Mouse (Mus musculus) midbrain, embryonic 14.5 days (tissue): ENCODE data around the gene Supt20. TPM values are rescaled to one million over a fixed set of nuclear protein-coding genes. Genes with fewer than 3 reads are reported as not detected.
"Not testable (repeated sequence)": the region's sequence is repeated elsewhere in the genome, so short reads cannot be mapped to it uniquely, and the experiment has no call there.

Source experiments
- ATAC-seq: fragments of 200-750 bp; cut with Nextera tagmentation; 2 replicates; pipeline ENCODE4 v1.8.0; 2017; ENCODE audit warnings: moderate number of reproducible peaks, moderate library complexity; ENCODE audit not compliant: low FRiP score, low TSS enrichment
- DNase-seq: peaks from one replicate; pipeline ENCODE4 v3.0.0-alpha.2; 2015
- H3K27ac ChIP-seq: fragments of 300-500 bp; sonication (generic); replicated peaks from 2 replicates; pipeline ENCODE4 v1.5.1; 2014; ENCODE audit warnings: mild to moderate bottlenecking, low read depth, low read length, moderate library complexity
- H3K27me3 ChIP-seq: fragments of 300-500 bp; sonication (generic); 2 replicates; pipeline ENCODE4 v1.6.1; 2014; ENCODE audit warnings: low read length, control low read depth, mixed read lengths; ENCODE audit not compliant: control insufficient read depth, insufficient read depth
- H3K36me3 ChIP-seq: fragments of 300-500 bp; sonication (generic); 2 replicates; pipeline ENCODE4 v1.6.1; 2014; ENCODE audit warnings: low read length, control low read depth; ENCODE audit not compliant: control insufficient read depth, insufficient read depth
- H3K4me1 ChIP-seq: fragments of 300-500 bp; sonication (generic); 2 replicates; pipeline ENCODE4 v1.6.1; 2014; ENCODE audit warnings: mild to moderate bottlenecking, antibody characterized with exemption, low read length, control low read depth; ENCODE audit not compliant: control insufficient read depth, insufficient read depth
- H3K4me2 ChIP-seq: fragments of 300-500 bp; sonication (generic); 2 replicates; pipeline ENCODE4 v1.6.1; 2014; ENCODE audit warnings: mild to moderate bottlenecking, low read length, moderate library complexity
- H3K4me3 ChIP-seq: fragments of 300-500 bp; sonication (generic); replicated peaks from 2 replicates; pipeline ENCODE4 v1.5.1; 2014; ENCODE audit warnings: low read depth, low read length
- H3K9ac ChIP-seq: fragments of 300-500 bp; sonication (generic); replicated peaks from 2 replicates; pipeline ENCODE4 v1.6.1; 2014; ENCODE audit warnings: mild to moderate bottlenecking, low read length, moderate library complexity
- H3K9me3 ChIP-seq: fragments of 300-500 bp; sonication (generic); 2 replicates; pipeline ENCODE4 v1.6.1; 2016; ENCODE audit warnings: low read length, control low read depth, mixed read lengths; ENCODE audit not compliant: control insufficient read depth
- WGBS: fragments of 180-500 bp; shearing (Covaris S2); extraction: QIAGEN DNeasy Blood & Tissue Kit; methylation state at CpG from one replicate; pipeline ENCODE4 v1.1.7; 2014; 5-methylcytosine and 5-hydroxymethylcytosine counted together
- polyA plus RNA-seq: library from polyadenylated mRNA; unstranded; fragments of >200 nt; fragmentation: Nextera tagmentation; extraction: Ambion mirVana; gene quantifications from 2 replicates; pipeline ENCODE4 v1.2.1, GENCODE M21; 2014

The Supt20 gene
- polyA plus RNA-seq, 1 experiment from 2014 or later: 98.8 TPM

GRCm38 (mm10) chr3:54685202-54685601 lies 7.4 kb upstream of the Supt20 start:
- 94% methylated on average over 3 of the region's 3 CpGs for WGBS
- H3K4me1 ChIP-seq: no peaks in the 10 kb centered on the region
- no peak overlapping the region for H3K4me3 ChIP-seq
- no peaks in the 10 kb centered on the region for H3K9me3 ChIP-seq
- no peaks in the 10 kb centered on the region for H3K27me3 ChIP-seq
- H3K4me2 ChIP-seq: no peak overlapping the region
- DNase-seq: no peak
- no peak overlapping the region for H3K9ac ChIP-seq
- H3K36me3 ChIP-seq: no peaks in the 10 kb centered on the region
- no peak for ATAC-seq
- no peak overlapping the region for H3K27ac ChIP-seq

GRCm38 (mm10) chr3:54687245-54687644 lies 5.4 kb upstream of the Supt20 start:
- H3K27me3 ChIP-seq: no peaks in the 10 kb centered on the region
- H3K4me1 ChIP-seq: 0 out of 2 replicates have a peak, but pooled peaks cover 2% of the 10 kb centered on the region

DNA sequence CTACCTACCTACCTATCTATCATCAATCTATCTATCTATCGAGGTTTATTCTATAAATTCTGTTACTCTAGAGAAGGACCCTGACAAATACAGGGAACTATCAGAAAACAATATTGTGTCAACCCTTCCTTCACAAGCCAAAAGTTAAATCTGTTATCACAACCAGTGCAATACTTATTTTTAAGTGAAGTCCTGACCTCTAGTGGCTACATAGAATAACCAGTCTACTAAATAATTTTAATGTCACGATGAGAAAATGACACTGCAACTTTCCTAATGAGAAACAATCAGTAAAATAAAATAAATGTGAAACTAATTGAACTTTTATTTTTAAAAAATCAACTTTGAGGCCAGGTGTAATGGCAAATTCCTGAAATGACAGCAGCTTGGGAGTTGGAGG lies 3.5 kb upstream of the Supt20 start:
- WGBS: 53% methylated on average over 2 of the region's 2 CpGs

More at GRCm38 (mm10) chr3:54687245-54687644, 5.4 kb upstream of the Supt20 start:
- H3K9ac ChIP-seq: no peak overlapping the region
- no peak overlapping the region for H3K27ac ChIP-seq
- H3K4me3 ChIP-seq: no peak overlapping the region
- H3K4me2 ChIP-seq: no peak overlapping the region
- H3K9me3 ChIP-seq: no peaks in the 10 kb centered on the region
- WGBS: 77% methylated on average over 2 of the region's 2 CpGs
- ATAC-seq (no peak), DNase-seq (no peak)
- no peaks in the 10 kb centered on the region for H3K36me3 ChIP-seq

DNA sequence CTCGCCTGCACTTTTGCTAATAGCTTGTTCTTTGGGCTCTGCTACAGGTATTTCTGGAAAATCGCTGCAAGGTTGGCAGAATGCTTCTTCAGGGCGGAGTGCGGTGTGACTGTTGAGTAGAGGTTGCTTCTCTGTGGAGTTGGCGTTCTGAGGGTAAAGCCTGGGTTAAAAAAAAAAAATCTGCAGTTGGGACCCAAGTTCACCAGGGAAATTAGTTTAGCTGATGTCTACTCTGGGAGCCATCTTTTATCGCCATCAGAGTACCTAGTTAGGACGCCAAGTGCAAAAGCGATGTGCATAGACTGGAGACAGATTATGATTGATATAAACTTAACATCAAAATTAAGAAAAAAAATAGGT lies 429 bp downstream of the Supt20 start:
- H3K4me2 ChIP-seq: peak overlapping the region; percentile 75
- peak overlapping the region; percentile 59 for H3K9ac ChIP-seq
- 0 out of 2 replicates have a peak, but pooled peaks cover 2% of the 10 kb centered on the region for H3K4me1 ChIP-seq
- peak overlapping the region; percentile 70 for H3K4me3 ChIP-seq
- H3K9me3 ChIP-seq: no peaks in the 10 kb centered on the region
- ATAC-seq (no peak), DNase-seq (no peak)
- H3K36me3 ChIP-seq: peaks cover 21% of the 10 kb centered on the region
- H3K27ac ChIP-seq: peak overlapping the region; percentile 70
- WGBS: under 1% methylated on average over 8 of the region's 8 CpGs
- no peaks in the 10 kb centered on the region for H3K27me3 ChIP-seq

More for the DNA sequence above, 3.5 kb upstream of the Supt20 start:
- Histone ChIP-seq H3K27me3 (no peaks in the 10 kb centered on the region), H3K4me3 (no peak overlapping the region), H3K36me3 (no peaks in the 10 kb centered on the region), H3K9ac (no peak overlapping the region), H3K4me2 (no peak overlapping the region), H3K9me3 (no peaks in the 10 kb centered on the region), H3K27ac (no peak overlapping the region), H3K4me1 (0 out of 2 replicates have a peak, but pooled peaks cover 2% of the 10 kb centered on the region)
- DNase-seq (peak; percentile 73), ATAC-seq (no peak)

GRCm38 (mm10) chr3:54699759-54700301 lies 7.2 kb downstream of the Supt20 start:
- ATAC-seq: no peak
- no peak for DNase-seq
- Histone ChIP-seq H3K9ac (no peak overlapping the region), H3K9me3 (no peaks in the 10 kb centered on the region), H3K27ac (no peak overlapping the region), H3K4me2 (no peak overlapping the region), H3K4me1 (no peaks in the 10 kb centered on the region), H3K27me3 (no peaks in the 10 kb centered on the region), H3K36me3 (peaks cover 71% of the 10 kb centered on the region), H3K4me3 (no peak overlapping the region)
- 92% methylated on average over 5 of the region's 5 CpGs for WGBS

DNA sequence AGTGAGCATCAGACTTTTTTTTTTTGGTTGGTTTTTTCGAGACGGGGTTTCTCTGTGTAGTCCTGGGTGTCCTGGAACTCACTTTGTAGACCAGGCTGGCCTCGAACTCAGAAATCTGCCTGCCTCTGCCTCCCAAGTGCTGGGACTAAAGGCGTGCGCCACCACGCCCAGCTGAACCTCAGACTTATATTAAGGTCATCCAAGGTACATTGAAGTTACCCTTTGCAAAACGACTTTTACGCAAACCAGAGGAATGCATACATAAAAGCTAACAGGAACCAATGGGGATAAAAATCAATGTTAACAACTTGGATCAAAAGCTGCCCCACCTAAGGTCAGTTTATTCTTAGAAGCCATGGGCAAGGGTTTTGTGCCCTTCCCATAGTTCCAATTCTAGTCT lies 11.5 kb downstream of the Supt20 start:
- H3K4me1 ChIP-seq, DNase-seq: not testable (repeated sequence)

DNA sequence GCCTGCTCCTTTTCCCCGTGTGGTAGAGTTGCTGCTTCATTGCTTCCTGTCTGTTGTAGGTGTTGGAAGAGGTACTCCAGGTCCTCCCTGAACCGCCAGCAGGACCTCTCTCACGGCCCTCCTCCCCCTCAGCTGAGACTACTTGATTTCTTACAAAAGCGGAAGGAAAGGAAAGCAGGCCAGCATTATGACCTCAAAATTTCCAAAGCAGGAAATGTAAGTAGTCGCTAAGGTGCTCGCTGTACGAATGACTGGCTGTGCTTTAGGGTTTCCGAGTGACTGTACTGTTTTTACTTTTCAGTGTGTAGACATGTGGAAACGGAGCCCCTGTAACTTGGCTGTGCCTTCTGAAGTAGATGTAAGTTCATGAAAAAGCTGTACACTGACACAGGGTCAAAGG lies 16.4 kb downstream of the Supt20 start:
- Histone ChIP-seq H3K9me3 (no peaks in the 10 kb centered on the region), H3K4me1 (no peaks in the 10 kb centered on the region), H3K4me2 (no peak overlapping the region), H3K27ac (no peak overlapping the region), H3K4me3 (no peak overlapping the region), H3K27me3 (no peaks in the 10 kb centered on the region), H3K36me3 (peaks cover 89% of the 10 kb centered on the region), H3K9ac (no peak overlapping the region)
- DNase-seq (no peak), ATAC-seq (no peak)
- 95% methylated on average over 9 of the region's 9 CpGs for WGBS

More for the DNA sequence above, 11.5 kb downstream of the Supt20 start:
- H3K4me2 ChIP-seq, H3K9me3 ChIP-seq, H3K27ac ChIP-seq, H3K27me3 ChIP-seq, H3K9ac ChIP-seq, H3K4me3 ChIP-seq, ATAC-seq: not testable (repeated sequence)
- H3K36me3 ChIP-seq: peaks cover 84% of the 10 kb centered on the region
- WGBS: 98% methylated on average over 8 of the region's 8 CpGs

- H3K4me3 ChIP-seq: no peak within 1 kb of the TSS
- DNase-seq: no peak
- H3K36me3 ChIP-seq: peaks cover 87% of the 10 kb centered on the region
- H3K4me2 ChIP-seq: no peak within 1 kb of the TSS
- WGBS: 96% methylated on average over 6 of the region's 6 CpGs
- H3K9me3 ChIP-seq: no peaks in the 10 kb centered on the region
- no peak within 1 kb of the TSS for H3K9ac ChIP-seq
- ATAC-seq: no peak
- no peaks in the 10 kb centered on the region for H3K4me1 ChIP-seq
- no peak within 1 kb of the TSS for H3K27ac ChIP-seq
- H3K27me3 ChIP-seq: no peaks in the 10 kb centered on the region
Measured at GRCm38 (mm10) chr3:54714253-54714652, 21.6 kb downstream of the Supt20 start, which contains the start of gene Gm21958. Gm21958 (minus strand) TSS chr3:54714353.

DNA sequence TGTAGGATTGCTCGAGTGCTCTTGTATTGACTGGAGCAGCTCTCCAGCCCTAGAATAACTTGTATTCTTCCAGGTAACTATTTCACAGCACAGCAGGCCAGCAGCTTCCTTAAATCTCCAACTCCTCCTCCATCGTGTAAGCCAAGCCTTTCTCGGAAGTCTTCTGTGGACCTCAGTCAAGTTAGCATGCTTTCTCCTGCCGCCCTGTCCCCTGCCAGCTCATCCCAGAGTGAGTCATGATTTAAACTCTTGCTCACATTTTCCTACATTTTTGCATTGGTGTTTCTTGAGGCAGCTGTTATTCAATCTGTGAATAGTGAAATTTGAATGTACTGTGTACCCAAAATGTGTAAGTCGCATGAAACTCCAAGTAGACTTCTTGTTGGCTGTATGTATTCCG lies 22.9 kb downstream of the Supt20 start:
- H3K4me1 ChIP-seq: no peaks in the 10 kb centered on the region
- no peak overlapping the region for H3K27ac ChIP-seq
- no peak overlapping the region for H3K4me2 ChIP-seq
- no peak overlapping the region for H3K9ac ChIP-seq
- no peak for DNase-seq
- 92% methylated on average over 6 of the region's 6 CpGs for WGBS
- H3K27me3 ChIP-seq: no peaks in the 10 kb centered on the region
- no peak for ATAC-seq
- H3K4me3 ChIP-seq: no peak overlapping the region
- H3K9me3 ChIP-seq: no peaks in the 10 kb centered on the region
- peaks cover 79% of the 10 kb centered on the region for H3K36me3 ChIP-seq
